Mouse (Mus musculus) adrenal gland, postnatal 36 days (tissue): ENCODE data around the gene Cfap100. TPM values are rescaled to one million over a fixed set of nuclear protein-coding genes. Genes with fewer than 3 reads are reported as not detected.

ENCODE experiments used
- DNase-seq, 2 experiments: peaks; one replicate each; pipeline ENCODE4 v3.0.0; 2021; ENCODE audit warnings: mixed read lengths in 1 of 2
- total RNA-seq, 2 experiments: library from RNA; stranded (reverse); gene quantifications; 2 replicates each; pipeline ENCODE4 v1.2.3; 2021

Cfap100 gene
- total RNA-seq, 2 experiments from 2014 or later = 0.46 to 1.2 TPM

GRCm38 (mm10) chr6:90377708-90378107 is 50.9 kb downstream of the Cfap100 start:
- no peak for DNase-seq

DNA sequence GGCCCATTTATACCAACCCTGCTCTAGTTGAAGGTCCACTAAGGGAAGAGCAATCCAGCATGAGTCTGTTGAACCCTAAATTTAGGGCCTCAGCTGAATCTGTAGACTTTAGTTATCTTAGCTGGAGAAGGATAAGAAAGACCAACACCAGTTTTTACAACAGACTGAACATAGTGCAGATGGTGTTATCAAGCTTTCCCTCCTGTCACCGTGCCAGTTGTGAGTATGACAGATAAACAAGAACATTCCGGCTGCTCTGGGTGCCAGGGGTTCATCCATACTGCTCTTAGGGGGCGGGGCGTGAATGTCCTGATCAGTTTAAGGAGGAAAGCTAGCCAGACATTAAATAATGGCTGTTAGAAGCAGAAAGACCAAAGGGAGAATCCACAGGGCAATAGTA is 54.0 kb downstream of the Cfap100 start:
- no peak for DNase-seq

DNA sequence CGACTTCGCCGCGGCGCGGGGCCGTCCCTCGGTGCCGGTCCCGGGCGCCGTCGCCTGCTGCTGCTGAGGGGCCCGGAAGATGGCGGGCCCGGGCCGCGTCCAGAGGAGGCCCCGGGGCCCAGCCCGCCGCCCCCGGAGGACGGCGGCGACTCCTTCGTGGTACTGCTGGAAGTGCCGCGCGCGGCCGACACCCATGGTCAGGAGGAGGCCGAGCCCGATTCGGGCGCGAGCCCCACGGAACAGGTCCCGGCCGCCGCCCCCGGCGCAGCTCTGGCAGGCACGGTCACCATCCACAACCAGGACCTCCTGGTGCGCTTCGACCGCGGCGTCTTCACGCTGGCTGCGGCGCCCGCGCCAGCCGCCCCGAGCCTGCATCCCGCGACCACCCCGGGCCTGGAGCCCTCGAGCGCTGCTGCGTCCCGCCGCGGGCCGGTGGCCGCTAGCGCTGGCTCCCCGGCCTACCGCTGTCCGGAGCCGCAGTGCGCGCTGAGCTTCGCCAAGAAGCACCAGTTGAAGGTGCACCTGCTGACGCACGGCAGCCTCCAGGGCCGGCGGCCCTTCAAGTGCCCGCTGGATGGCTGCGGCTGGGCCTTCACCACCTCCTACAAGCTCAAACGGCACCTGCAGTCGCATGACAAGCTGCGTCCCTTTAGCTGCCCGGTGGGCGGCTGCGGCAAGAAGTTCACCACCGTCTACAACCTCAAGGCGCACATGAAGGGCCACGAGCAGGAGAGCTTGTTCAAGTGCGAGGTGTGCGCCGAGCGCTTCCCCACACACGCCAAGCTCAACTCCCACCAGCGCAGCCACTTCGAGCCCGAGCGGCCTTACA is 58.7 kb downstream of the Cfap100 start:
- DNase-seq = peak; percentile 43 to 57

GRCm38 (mm10) chr6:90368976-90369724 is 59.4 kb downstream of the Cfap100 start, which contains the start of gene Zxdc:
Gene Zxdc, plus strand, starts transcription at chr6:90369492.
- DNase-seq = peak; percentile 100

- peak; percentile 77 to 80 for DNase-seq
These were observed 65.3 kb downstream of the Cfap100 start for GRCm38 (mm10) chr6:90363301-90363700.

- no peak for DNase-seq
These were observed 67.5 kb downstream of the Cfap100 start for GRCm38 (mm10) chr6:90360922-90361614.

DNA sequence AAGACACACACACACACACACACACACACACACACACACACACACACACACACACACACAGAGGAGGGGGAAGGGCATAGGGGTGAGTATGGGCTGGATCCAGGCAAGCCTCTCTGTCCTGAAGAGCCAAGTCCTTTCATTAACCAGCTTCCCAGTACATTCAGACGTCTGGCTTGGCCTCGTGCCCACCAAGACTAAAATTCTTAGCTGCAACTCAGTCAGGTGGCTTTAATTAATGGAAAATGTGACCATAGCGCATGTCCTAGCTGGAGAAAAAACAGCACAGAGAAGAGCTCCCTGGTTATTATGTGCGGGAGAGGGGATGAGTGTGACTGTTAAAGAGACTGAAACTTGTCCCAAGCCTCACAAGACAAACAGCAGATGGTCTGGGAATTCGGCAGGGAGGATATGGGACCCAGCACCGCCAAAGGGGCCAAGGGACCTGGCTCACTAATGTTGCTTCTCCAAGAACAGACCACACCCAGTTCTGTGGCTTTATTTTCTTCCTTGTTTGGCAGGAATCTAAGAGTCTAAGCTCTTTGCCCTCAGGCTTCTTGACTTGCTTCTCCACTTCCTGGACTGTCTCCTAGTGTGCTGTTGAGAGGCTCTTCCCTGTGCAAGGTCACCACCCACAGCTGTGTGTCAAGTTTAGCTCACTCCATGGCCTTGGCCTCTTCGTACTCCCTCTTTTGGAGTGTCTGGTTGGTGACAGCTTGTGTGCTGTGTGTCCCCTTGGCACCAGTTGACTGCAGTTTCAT is 68.4 kb downstream of the Cfap100 start:
- peak; percentile 72 to 82 for DNase-seq

DNA sequence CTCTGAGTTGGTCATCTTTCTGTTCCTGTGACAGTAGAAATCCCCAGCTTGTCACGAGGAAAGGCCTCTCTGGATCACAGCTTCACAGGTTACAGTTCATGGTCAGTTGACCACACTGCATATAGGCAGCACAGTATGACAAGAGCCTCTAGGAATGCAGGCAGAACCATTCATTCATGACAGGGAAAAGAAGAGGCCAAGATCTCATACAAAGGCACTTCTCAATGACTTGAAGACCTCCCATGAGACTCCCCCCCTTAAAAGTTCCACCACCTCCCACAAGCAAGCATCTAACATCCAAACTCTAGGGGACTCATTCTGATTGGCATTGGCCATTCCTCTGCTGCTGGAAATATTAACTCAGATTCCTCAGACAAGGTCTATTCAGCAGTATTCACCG is 69.2 kb downstream of the Cfap100 start:
- DNase-seq = no peak

GRCm38 (mm10) chr6:90358142-90358541 is 70.5 kb downstream of the Cfap100 start:
- DNase-seq = no peak

Other genes with a start within 250 kb of the Cfap100 start
- gene V1ra8, start 226.0 kb downstream of the Cfap100 start, total RNA-seq = not detected
- not detected for gene Vmn1r53, start 204.4 kb downstream of the Cfap100 start, total RNA-seq
- not detected for gene Vmn1r54, start 182.5 kb downstream of the Cfap100 start, total RNA-seq
- gene BC048671, start 127.6 kb downstream of the Cfap100 start, total RNA-seq = not detected
- gene Chst13, start 103.6 kb downstream of the Cfap100 start, total RNA-seq = under 1 TPM in 1 of 2 experiments, not detected in 1; 0.17 TPM
- under 1 TPM; 0.20 to 0.53 TPM for gene Uroc1, start 95.5 kb downstream of the Cfap100 start, total RNA-seq
- 10 to 100 TPM; 25.1 to 33.2 TPM for gene Zxdc, start 59.3 kb downstream of the Cfap100 start, total RNA-seq
- 10 to 100 TPM; 31.8 to 35.7 TPM for gene Klf15, start 33.8 kb upstream of the Cfap100 start, total RNA-seq
- 100 to 1,000 TPM; 136 to 172 TPM for gene Aldh1l1, start 57.6 kb upstream of the Cfap100 start, total RNA-seq
- gene Slc41a3, start 175.9 kb upstream of the Cfap100 start, total RNA-seq = 10 to 100 TPM; 25.5 to 70.3 TPM